Mouse (Mus musculus): ENCODE measurements around the gene Pdgfa.

DNA sequence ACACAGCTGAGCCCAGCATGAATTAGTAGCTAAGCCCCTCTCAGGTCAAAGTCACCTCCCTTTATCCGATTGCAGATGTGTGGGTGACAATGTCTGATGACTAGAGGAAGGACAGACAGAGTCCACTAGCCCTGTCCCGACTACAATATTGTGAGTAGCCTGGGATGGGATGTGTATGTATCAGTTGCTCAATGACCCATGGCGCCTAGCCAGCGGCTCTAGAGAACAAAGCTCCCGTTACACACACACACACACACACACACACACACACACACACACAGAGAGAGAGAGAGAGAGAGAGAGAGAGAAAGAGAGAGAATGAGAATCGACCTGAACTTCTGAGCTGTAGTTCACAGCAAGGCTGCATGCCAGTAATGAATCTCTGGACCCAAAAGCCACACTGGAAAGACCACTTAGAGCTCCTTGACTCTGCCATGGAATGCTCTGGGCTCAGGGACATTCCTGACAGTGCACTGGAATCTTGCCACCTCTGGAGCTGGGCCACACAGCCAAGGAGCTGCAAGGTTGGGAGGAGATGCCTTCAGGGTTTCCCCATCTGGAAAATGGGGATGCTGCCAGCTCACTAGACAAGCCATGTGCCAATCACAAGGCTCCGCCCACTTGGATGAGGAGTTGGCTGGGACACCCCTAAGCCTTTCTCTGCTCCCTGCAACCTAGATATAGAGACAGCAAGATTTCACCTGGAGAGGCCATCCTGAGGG is 6.3 kb downstream of the Pdgfa start:
- TF ChIP-seq MAX (IDR thresholded peaks at IDR 0.05; ENCODE audit: low read depth): no peak
- no peak for TF ChIP-seq POLR2A (IDR thresholded peaks at IDR 0.05; ENCODE audit: insufficient read length, low read depth)
- no peak for TF ChIP-seq TCF12 (IDR thresholded peaks at IDR 0.05; ENCODE audit: insufficient read depth, poor library complexity, severe bottlenecking)
- TF ChIP-seq MYOG (IDR thresholded peaks at IDR 0.05; ENCODE audit: control insufficient read depth in 1 of 3, insufficient read depth in 1 of 3, insufficient read length in 2 of 3, low read depth in 2 of 3): no peak
- no peak for TF ChIP-seq POLR2AphosphoS2 (IDR thresholded peaks at IDR 0.05; ENCODE audit: insufficient read length, low read depth)
- TF ChIP-seq USF1 (IDR thresholded peaks at IDR 0.05; ENCODE audit: low read depth): no peak
- TF ChIP-seq E2F4 (IDR thresholded peaks at IDR 0.05; ENCODE audit: insufficient read depth): no peak
